Mouse (Mus musculus) myocyte (in vitro differentiated cells): Measurements from ENCODE around the gene Rin3.

Experiments
- CEBPB ChIP-seq: IDR thresholded peaks from 2 replicates; pipeline ENCODE4 v1.6.1; 2011; ENCODE audit warnings: mild to moderate bottlenecking, moderate library complexity; ENCODE audit not compliant: poor library complexity, insufficient read depth, severe bottlenecking
- E2F4 ChIP-seq: IDR thresholded peaks from one replicate; pipeline ENCODE4 v1.6.1; 2011; ENCODE audit warnings: mild to moderate bottlenecking, control low read depth, moderate library complexity; ENCODE audit not compliant: insufficient read depth
- MAX ChIP-seq: IDR thresholded peaks from one replicate; pipeline ENCODE4 v1.6.1; 2011; ENCODE audit warnings: low read depth, mild to moderate bottlenecking, control low read depth
- POLR2A ChIP-seq: IDR thresholded peaks from one replicate; pipeline ENCODE4 v1.6.1; 2011; ENCODE audit warnings: low read depth, mild to moderate bottlenecking, control low read depth, moderate library complexity; ENCODE audit not compliant: insufficient read length
- POLR2AphosphoS2 ChIP-seq: IDR thresholded peaks from one replicate; pipeline ENCODE4 v1.6.1; 2011; ENCODE audit warnings: low read depth, control low read depth; ENCODE audit not compliant: insufficient read length
- REST ChIP-seq: IDR thresholded peaks from one replicate; pipeline ENCODE4 v1.6.1; 2011; ENCODE audit warnings: mild to moderate bottlenecking, control low read depth, moderate library complexity; ENCODE audit not compliant: insufficient read depth, insufficient read length
- TCF12 ChIP-seq: IDR thresholded peaks from one replicate; pipeline ENCODE4 v1.6.1; 2011; ENCODE audit warnings: mild to moderate bottlenecking, control low read depth; ENCODE audit not compliant: poor library complexity, insufficient read depth, severe bottlenecking
- TCF3 ChIP-seq: IDR thresholded peaks from one replicate; pipeline ENCODE4 v1.6.1; 2011; ENCODE audit warnings: low read depth, control low read depth; ENCODE audit not compliant: insufficient read length

- TF ChIP-seq REST: no peak
- no peak for TF ChIP-seq POLR2A
- peak; percentile 92 for TF ChIP-seq TCF3
- TF ChIP-seq MAX: no peak
- TF ChIP-seq CEBPB: no peak
- no peak for TF ChIP-seq E2F4
- TF ChIP-seq POLR2AphosphoS2: no peak
- peak; percentile 77 for TF ChIP-seq TCF12
Observed at GRCm38 (mm10) chr12:102289568-102289967, 6.7 kb downstream of the Rin3 start.
